In genomic region chr9:89909131-89910010, GRCm38 (mm10) we compare ENCODE assay signal across 8 mouse cellular contexts. TPM values are rescaled to one million over a fixed set of nuclear protein-coding genes. Genes with fewer than 3 reads are reported as not detected.
DNase-seq lines count a peak whose midpoint lies in the region; ATAC-seq and TF ChIP-seq lines count a peak whose summit lies in the region.

Rasgrf1 (plus strand) TSS chr9:89909908.

- peaks cover 88% of the 10 kb centered on the region for H3K27me3 ChIP-seq in heart, embryonic 15.5 days
- peaks cover 68% of the 10 kb centered on the region for H3K27me3 ChIP-seq in midbrain, embryonic 11.5 days (ENCODE audit: control insufficient read depth, insufficient read depth, low read length)

- no peak within 1 kb of the TSS for H3K27ac ChIP-seq in heart, embryonic 15.5 days
- H3K27ac ChIP-seq in left cerebral cortex, adult 2 months, result peak within 1 kb of the TSS; percentile 90
- no peak within 1 kb of the TSS for H3K27ac ChIP-seq in midbrain, embryonic 11.5 days (ENCODE audit: low read depth, low read length)

- peak; percentile 15 for DNase-seq in thymus, postnatal 4 days
- no peak for DNase-seq in thymus, postnatal 0 days (ENCODE audit: low spot score)
- peak; percentile 80 for DNase-seq in embryo, embryonic 10 days (ENCODE audit: low spot score)
- DNase-seq in left cerebral cortex, adult 2 months (ENCODE audit: extremely low spot score in 1 of 2, low spot score in 2 of 2), result peak; percentile 67 to 70
- DNase-seq in midbrain, embryonic 11.5 days (ENCODE audit: low spot score, missing footprints), result peak; percentile 97
- peak; percentile 66 for DNase-seq in telencephalon, adult 2 months (ENCODE audit: low read depth, low spot score)
- DNase-seq in T-cell, adult 2 months (ENCODE audit: low spot score), result no peak

- intact Hi-C loops in left cerebral cortex, adult 2 months (cut with DNase I), result loop anchor here (2.0 to 10.0 kb wide), 3 partner anchors 67 to 175 kb away; partner anchors contain the start of gene Ankrd34c

- peak within 1 kb of the TSS; percentile 14; the same call in 1 of the 2 replicates for H3K9ac ChIP-seq in heart, embryonic 15.5 days
- peak within 1 kb of the TSS; percentile 42 for H3K9ac ChIP-seq in midbrain, embryonic 11.5 days (ENCODE audit: low read length)

- no peaks in the 10 kb centered on the region for H3K9me3 ChIP-seq in heart, embryonic 15.5 days (replicated peaks)
- H3K9me3 ChIP-seq in midbrain, embryonic 11.5 days (ENCODE audit: control insufficient read depth, low read length), result no peaks in the 10 kb centered on the region

- no peak for TF ChIP-seq CTCF in left cerebral cortex, adult 2 months (IDR thresholded peaks at IDR 0.05)

- peaks cover 27% of the 10 kb centered on the region for H3K4me1 ChIP-seq in heart, embryonic 15.5 days (replicated peaks)
- peaks cover 11% of the 10 kb centered on the region for H3K4me1 ChIP-seq in midbrain, embryonic 11.5 days (ENCODE audit: control insufficient read depth, insufficient read depth, low read length)

- WGBS in heart, embryonic 15.5 days, result 1% methylated on average over 58 of the region's 64 CpGs
- under 1% methylated on average over 61 of the region's 64 CpGs for WGBS in midbrain, embryonic 11.5 days

- H3K36me3 ChIP-seq in heart, embryonic 15.5 days, result no peaks in the 10 kb centered on the region
- H3K36me3 ChIP-seq in midbrain, embryonic 11.5 days (ENCODE audit: control insufficient read depth, insufficient read depth, low read length), result no peaks in the 10 kb centered on the region

- ATAC-seq in heart, embryonic 15.5 days (replicated peaks; ENCODE audit: insufficient number of reproducible peaks, insufficient read depth, low FRiP score, low read depth), result peak; percentile 53; the same call in 1 of the 2 replicates
- peak; percentile 74 for ATAC-seq in midbrain, embryonic 11.5 days (ENCODE audit: low FRiP score)

- peak within 1 kb of the TSS; percentile 96 for H3K4me2 ChIP-seq in heart, embryonic 15.5 days
- peak within 1 kb of the TSS; percentile 78 for H3K4me2 ChIP-seq in midbrain, embryonic 11.5 days

- H3K4me3 ChIP-seq in heart, embryonic 15.5 days, result peak within 1 kb of the TSS; percentile 60
- peak within 1 kb of the TSS; percentile 60 for H3K4me3 ChIP-seq in left cerebral cortex, adult 2 months
- H3K4me3 ChIP-seq in midbrain, embryonic 11.5 days (ENCODE audit: low read depth, low read length), result peak within 1 kb of the TSS; percentile 47

RNA-seq across cellular contexts. Expression of gene Rasgrf1, which starts in this region (rescaled TPM):
- 0.07 and 0.10 TPM in 2 replicates for polyA plus RNA-seq in thymus, postnatal 0 days (2015; fragmentation: Nextera tagmentation; extraction: Ambion mirVana)
- polyA plus RNA-seq in heart, embryonic 15.5 days (2015; fragmentation: Nextera tagmentation; extraction: Ambion mirVana), result 0.11 and 0.19 TPM in 2 replicates
- total RNA-seq in left cerebral cortex, adult 2 months (2021), result 100 to 1,000 TPM; 273 to 297 TPM
- 0.07 and 0.18 TPM in 2 replicates for polyA plus RNA-seq in midbrain, embryonic 11.5 days (2014; fragmentation: Nextera tagmentation; extraction: Ambion mirVana)

Comparison
In these comparisons a context has a peak if more than half of its experiments do, and no peak if none do; other contexts are left out.
1. DNase-seq: peak in thymus, postnatal 4 days (single experiment), embryo, embryonic 10 days (single experiment), left cerebral cortex, adult 2 months (2 of 2) and telencephalon, adult 2 months (single experiment); none in thymus, postnatal 0 days (single experiment) and T-cell, adult 2 months (single experiment).
2. Peak in ATAC-seq, H3K4me3 ChIP-seq, H3K9ac ChIP-seq and H3K4me2 ChIP-seq in heart, embryonic 15.5 days; RNA of the gene not detected or under 1 TPM.
3. Peak in DNase-seq, ATAC-seq, H3K4me3 ChIP-seq, H3K9ac ChIP-seq and H3K4me2 ChIP-seq in midbrain, embryonic 11.5 days; RNA of the gene not detected or under 1 TPM.
4. Peak in every context shown above with its lines, with median percentiles within 50 percentile points of each other: H3K4me3 ChIP-seq.